21 mouse cellular contexts compared by ENCODE assay signal in the genomic region with DNA sequence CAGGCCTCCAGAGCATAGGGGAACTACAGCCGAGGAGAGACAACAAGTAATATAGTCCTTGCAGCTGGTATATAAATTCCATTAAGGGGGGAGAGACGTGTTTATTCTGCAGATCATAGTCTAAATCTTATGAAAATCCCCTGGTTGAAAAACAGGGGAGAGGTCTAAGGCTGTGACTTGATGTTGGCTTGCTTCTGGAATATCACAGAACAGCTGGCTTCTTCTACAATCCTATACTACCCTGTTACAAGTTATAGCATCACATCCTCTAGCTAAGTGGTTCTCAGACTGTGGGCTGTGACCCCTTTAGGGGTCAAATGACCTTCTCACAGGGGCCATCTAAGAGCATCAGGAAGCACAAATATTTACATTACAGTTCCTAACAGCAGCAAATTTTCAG.
DNase-seq lines count a peak whose midpoint lies in the region; ATAC-seq and TF ChIP-seq lines count a peak whose summit lies in the region.
"Had no signal": no experiment of that assay in that cellular context is flagged by ENCODE, and none has a peak within 500 bp of the region (broad histone marks: within the 10 kb centered on the region; RNA-seq: fewer than 3 reads in every experiment).

No protein-coding gene starts in this region.

- TF ChIP-seq POLR2A in kidney, adult 2 months (IDR thresholded peaks at IDR 0.05; ENCODE audit: low read depth, low read length): no peak

- H3K9me3 ChIP-seq in kidney, embryonic 15.5 days (replicated peaks): no peaks in the 10 kb centered on the region
- no peaks in the 10 kb centered on the region for H3K9me3 ChIP-seq in kidney, embryonic 16.5 days (ENCODE audit: low read length)
- H3K9me3 ChIP-seq in kidney, postnatal 0 days (replicated peaks; ENCODE audit: low read length): no peaks in the 10 kb centered on the region

- H3K36me3 ChIP-seq in kidney, embryonic 15.5 days: peaks cover 9% of the 10 kb centered on the region; the same call in 1 of the 2 replicates
- H3K36me3 ChIP-seq in kidney, embryonic 16.5 days (ENCODE audit: insufficient read depth, low read length): no peaks in the 10 kb centered on the region
- H3K36me3 ChIP-seq in kidney, postnatal 0 days (ENCODE audit: insufficient read depth, low read length): no peaks in the 10 kb centered on the region
- no peaks in the 10 kb centered on the region for H3K36me3 ChIP-seq in kidney, adult 2 months (ENCODE audit: control insufficient read depth, insufficient read depth, low read length)
- H3K36me3 ChIP-seq: G1E had no signal

- H3K4me2 ChIP-seq in kidney, embryonic 15.5 days: no peak overlapping the region
- no peak overlapping the region for H3K4me2 ChIP-seq in kidney, embryonic 16.5 days (replicated peaks; ENCODE audit: low read depth, low read length)
- no peak overlapping the region for H3K4me2 ChIP-seq in kidney, postnatal 0 days (ENCODE audit: low read length)

- 0 out of 2 replicates have a peak overlapping the region, but pooled peaks have one; percentile 9 for H3K27ac ChIP-seq in kidney, embryonic 15.5 days
- no peak overlapping the region for H3K27ac ChIP-seq in kidney, embryonic 16.5 days (ENCODE audit: low read length)
- no peak overlapping the region for H3K27ac ChIP-seq in kidney, postnatal 0 days
- no peak overlapping the region for H3K27ac ChIP-seq in kidney, adult 2 months (ENCODE audit: insufficient read depth, low read depth, low read length)

- no peak for DNase-seq in kidney, postnatal 14 days
- DNase-seq in kidney, postnatal 4 days: no peak
- DNase-seq in kidney, postnatal 0 days (ENCODE audit: low spot score): peak; percentile 62
- DNase-seq in kidney, adult 2 months: no peak
- DNase-seq: adrenal gland, adult 2 months; adrenal gland, adult 8-10 months; adrenal gland, postnatal 10 days; adrenal gland, postnatal 14 days; adrenal gland, postnatal 25 days; adrenal gland, postnatal 36 days; B cell, adult 2 months; cerebellum, adult 11 months; cerebellum, adult 11-12 months; cerebellum, adult 18-20 months had no signal

- H3K4me3 ChIP-seq in kidney, embryonic 15.5 days (replicated peaks): no peak overlapping the region
- no peak overlapping the region for H3K4me3 ChIP-seq in kidney, embryonic 16.5 days (ENCODE audit: low read length)
- no peak overlapping the region for H3K4me3 ChIP-seq in kidney, postnatal 0 days (replicated peaks; ENCODE audit: low read depth, low read length)
- H3K4me3 ChIP-seq in kidney, adult 2 months (ENCODE audit: insufficient read depth, low read depth, low read length): no peak overlapping the region

- no peaks in the 10 kb centered on the region for H3K27me3 ChIP-seq in kidney, embryonic 15.5 days
- H3K27me3 ChIP-seq in kidney, embryonic 16.5 days (ENCODE audit: insufficient read depth, low read length): no peaks in the 10 kb centered on the region
- no peaks in the 10 kb centered on the region for H3K27me3 ChIP-seq in kidney, postnatal 0 days (ENCODE audit: insufficient read depth, low read length)
- H3K27me3 ChIP-seq in kidney, adult 2 months (replicated peaks; ENCODE audit: control insufficient read depth, insufficient read depth, low read length): no peaks in the 10 kb centered on the region
- H3K27me3 ChIP-seq: CH12.LX, Patski had no signal

- ATAC-seq in kidney, embryonic 15.5 days (replicated peaks; ENCODE audit: low FRiP score): peak; percentile 38; the same call in 1 of the 2 replicates
- ATAC-seq in kidney, embryonic 16.5 days (ENCODE audit: low FRiP score, low TSS enrichment): peak; percentile 69; the same call in 1 of the 2 replicates
- no peak for ATAC-seq in kidney, postnatal 0 days (replicated peaks; ENCODE audit: low FRiP score, low read depth)
- ATAC-seq: activated CD4-positive, CD25-positive, alpha-beta regulatory T cell, adult 4 months; CD4-positive, CD25-positive, alpha-beta regulatory T cell, adult 4 months; Patski had no signal

- H3K4me1 ChIP-seq in kidney, embryonic 15.5 days: peaks cover 42% of the 10 kb centered on the region
- peaks cover 40% of the 10 kb centered on the region for H3K4me1 ChIP-seq in kidney, embryonic 16.5 days (ENCODE audit: insufficient read depth, low read length)
- H3K4me1 ChIP-seq in kidney, postnatal 0 days (replicated peaks; ENCODE audit: insufficient read depth, low read length): peaks cover 26% of the 10 kb centered on the region
- no peaks in the 10 kb centered on the region; the same call in 1 of the 2 replicates for H3K4me1 ChIP-seq in kidney, adult 2 months (ENCODE audit: control insufficient read depth, insufficient read depth, low read length)

- WGBS in kidney, embryonic 15.5 days: 45% methylated on average over 2 of the region's 2 CpGs
- WGBS in kidney, embryonic 16.5 days: 48% methylated on average over 2 of the region's 2 CpGs
- 56% methylated on average over 2 of the region's 2 CpGs for WGBS in kidney, postnatal 0 days
- 86% methylated on average over 2 of the region's 2 CpGs for WGBS in kidney, adult 2 months

- TF ChIP-seq CTCF in kidney, postnatal 0 days (IDR thresholded peaks at IDR 0.05; ENCODE audit: low read depth): no peak
- no peak for TF ChIP-seq CTCF in kidney, adult 2 months (conservative IDR thresholded peaks at IDR 0.05; ENCODE audit: insufficient read depth, insufficient read length, low read depth, low read length)

- no peak overlapping the region for H3K9ac ChIP-seq in kidney, embryonic 15.5 days
- no peak overlapping the region for H3K9ac ChIP-seq in kidney, embryonic 16.5 days (replicated peaks; ENCODE audit: low read length)
- H3K9ac ChIP-seq in kidney, postnatal 0 days (ENCODE audit: low read depth, low read length): no peak overlapping the region
